Mouse (Mus musculus) lung, postnatal 10 days (tissue): ENCODE data around the gene Ppm1a.

Experiments
- DNase-seq: peaks from one replicate; pipeline ENCODE4 v3.0.0; 2021

Gene Ppm1a

GRCm38 (mm10) chr12:72757086-72757485 is at the start of gene Ppm1a:
Gene Ppm1a (plus strand): TSS chr12:72757455.
- DNase-seq: no peak

DNA sequence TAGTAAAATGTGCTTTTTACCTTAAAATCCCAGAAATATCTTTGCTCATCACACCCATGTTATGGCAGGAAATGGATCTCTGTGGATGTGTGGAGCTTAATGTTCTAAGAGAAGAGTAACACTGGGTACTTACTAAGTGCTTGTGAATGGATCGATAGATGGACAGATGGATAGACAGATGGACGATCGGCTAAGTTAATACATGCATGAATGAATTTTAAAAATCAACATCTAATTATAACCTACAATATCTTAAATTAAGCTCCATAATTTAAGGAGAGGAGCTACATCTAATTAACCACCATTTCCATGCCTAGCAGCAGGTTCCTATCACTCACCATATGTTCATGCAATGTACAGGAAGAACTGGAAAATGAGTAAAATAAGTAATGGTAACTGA is 47.3 kb upstream of the Ppm1a start:
- DNase-seq: no peak

- no peak for DNase-seq
Observed at GRCm38 (mm10) chr12:72714896-72715295, 42.4 kb upstream of the Ppm1a start.

GRCm38 (mm10) chr12:72715846-72716245 is 41.4 kb upstream of the Ppm1a start:
- DNase-seq: no peak

- no peak for DNase-seq
Observed at GRCm38 (mm10) chr12:72719046-72719445, 38.2 kb upstream of the Ppm1a start.

DNA sequence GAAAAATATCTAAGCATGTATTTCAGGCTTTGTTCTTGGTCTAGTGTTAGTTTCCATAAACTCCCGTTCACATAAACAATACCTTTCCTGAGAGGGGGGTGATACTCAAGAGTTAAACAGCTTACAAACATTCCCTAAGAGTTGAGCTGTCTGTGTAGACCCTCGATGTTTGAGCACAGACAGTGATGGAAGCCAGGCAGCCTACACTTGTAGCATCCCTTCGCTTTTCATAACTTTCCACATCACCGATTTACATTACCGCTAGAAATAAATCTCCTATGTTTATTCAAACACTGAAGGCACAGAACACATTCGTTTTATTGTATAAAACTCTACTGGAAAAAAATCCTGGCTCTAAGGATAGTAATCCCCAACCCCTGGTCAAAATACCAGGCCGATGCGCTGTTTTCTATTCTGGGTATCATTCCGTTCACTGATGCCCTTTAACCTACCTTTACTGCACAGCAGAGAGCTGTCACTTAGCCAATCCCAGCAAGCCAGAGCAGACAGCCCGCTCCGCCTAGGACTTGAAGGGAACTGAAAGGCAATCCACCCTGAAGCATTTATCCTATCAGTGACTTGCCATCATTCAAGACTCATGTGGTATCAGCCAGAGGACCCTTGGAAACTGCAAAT is 37.7 kb upstream of the Ppm1a start:
- no peak for DNase-seq

DNA sequence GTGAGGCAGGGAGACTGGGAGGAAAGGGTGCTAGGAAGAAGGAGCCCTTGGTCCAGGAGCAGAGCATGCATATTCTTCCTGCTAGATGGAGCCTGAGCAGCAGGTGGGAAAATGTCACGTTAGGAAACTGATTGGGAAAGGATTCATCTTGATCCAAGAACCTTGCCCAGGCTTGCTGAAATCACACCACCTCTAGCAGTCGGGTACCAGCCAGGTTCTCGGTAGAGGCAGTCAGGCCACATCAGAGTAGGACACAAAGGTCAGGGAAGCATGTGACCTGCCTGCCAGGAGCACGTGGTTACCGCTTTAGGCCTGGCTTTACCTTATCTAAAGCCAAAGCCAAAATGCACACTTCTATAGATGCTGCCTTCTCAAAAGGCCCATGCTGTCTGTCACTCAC is 35.5 kb upstream of the Ppm1a start:
- no peak for DNase-seq

DNA sequence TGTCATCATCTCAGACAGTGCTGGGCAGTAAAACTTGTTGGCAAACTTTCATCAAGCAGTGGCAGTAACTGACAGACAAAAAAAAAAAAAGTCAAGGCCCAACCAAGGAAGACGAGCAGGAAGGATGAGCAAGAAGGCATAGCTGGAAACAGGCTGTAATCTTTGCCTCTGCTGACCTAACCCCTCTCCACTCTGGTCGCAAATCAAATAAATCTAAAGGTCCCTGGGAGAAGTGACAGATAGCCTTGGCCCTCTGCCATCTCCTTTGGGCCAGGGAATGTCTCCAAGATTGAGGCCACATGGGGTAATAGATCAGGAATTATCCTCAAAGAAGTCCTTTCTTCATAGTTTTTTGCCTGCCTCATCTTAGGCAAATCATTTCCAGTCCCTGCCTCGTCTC is 33.3 kb upstream of the Ppm1a start:
- DNase-seq: peak; percentile 45

DNA sequence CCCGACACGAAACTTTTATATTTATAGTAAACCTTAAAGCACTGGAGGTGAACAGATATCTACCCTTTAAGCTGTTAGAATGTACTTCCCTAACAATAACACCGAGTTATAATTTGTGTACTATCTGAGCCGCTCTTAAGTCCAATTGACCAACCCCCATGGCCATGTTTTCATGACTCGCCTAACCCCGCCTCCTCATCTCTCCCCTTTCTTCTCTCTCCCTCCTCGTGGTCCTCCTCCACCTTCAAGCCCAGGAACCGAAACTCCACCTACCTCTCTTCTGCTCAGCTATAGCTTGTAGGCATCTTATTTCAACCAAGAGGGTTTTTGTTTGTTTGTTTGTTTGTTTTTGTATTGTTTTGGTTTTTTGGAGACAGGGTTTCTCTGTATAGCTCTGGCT is 30.2 kb upstream of the Ppm1a start:
- DNase-seq: no peak

DNA sequence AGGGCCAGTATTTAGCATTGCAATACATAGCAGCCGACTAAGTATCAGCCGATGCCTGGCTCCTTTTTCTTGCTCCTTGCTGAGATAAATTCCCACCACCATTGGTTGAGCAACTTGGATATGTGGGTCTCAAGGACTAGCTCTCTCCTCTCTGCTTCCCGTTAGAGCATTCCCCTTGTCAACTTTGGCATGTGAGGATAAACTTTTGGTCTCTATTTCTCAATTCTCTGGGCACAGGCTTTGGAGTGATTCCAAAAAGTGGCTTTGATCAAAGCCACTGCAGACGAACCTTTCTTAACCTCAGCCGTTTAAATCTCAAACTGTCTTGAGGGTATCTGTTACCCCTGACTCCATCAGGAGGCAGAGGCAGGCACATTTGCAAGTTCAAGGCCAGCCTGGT is 29.6 kb upstream of the Ppm1a start:
- no peak for DNase-seq

GRCm38 (mm10) chr12:72734112-72734511 is 23.1 kb upstream of the Ppm1a start:
- no peak for DNase-seq

DNA sequence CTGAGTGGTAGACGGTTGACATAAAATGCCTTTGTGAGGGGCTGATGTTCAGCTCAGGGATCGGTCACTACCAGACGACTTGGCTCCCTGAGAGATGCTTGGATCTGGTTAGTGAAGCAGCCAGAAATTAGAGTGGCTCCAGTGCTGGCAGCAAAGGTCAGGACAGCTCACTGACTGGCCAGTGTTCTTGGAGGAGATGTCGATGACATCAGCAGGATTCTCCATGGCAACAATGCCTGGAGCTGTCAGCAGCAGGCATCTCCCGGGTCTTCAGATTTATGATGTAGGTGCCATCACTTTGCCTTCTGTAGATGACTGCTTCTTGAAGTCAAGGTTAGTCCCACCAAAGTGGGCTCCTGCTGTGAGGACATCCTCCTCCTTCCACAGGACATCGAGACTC is 16.1 kb upstream of the Ppm1a start:
- peak; percentile 29 for DNase-seq

DNA sequence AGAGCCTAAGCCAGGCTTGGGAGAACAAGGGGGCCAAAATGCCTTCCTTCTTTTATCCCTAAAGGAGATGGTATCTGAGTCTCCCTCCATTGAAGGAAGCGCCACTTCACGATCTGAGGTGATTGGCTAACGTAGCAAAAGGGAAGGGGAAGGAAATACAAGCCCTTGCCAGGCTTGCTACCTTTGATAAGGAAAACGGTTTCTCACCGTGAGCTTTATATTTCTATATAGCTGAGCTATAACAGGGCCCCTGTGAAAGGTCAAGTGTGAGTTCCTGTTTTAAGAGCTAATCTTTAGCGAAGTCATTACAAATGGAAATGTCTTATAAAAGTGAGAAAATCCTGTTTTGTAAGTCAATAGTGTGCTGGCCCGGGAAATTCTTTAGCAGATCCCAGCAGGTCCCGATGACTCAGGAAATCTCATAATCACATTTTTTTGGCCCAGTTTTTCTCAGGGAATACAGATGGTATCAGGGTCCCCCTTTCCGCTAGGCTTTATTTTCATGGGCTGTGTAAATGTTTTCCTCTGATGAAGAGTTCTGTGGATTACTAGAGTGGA is 12.4 kb upstream of the Ppm1a start:
- no peak for DNase-seq

GRCm38 (mm10) chr12:72745486-72745885 is 11.8 kb upstream of the Ppm1a start:
- no peak for DNase-seq

- DNase-seq: no peak
Observed at GRCm38 (mm10) chr12:72748341-72748740, 8.9 kb upstream of the Ppm1a start.

DNA sequence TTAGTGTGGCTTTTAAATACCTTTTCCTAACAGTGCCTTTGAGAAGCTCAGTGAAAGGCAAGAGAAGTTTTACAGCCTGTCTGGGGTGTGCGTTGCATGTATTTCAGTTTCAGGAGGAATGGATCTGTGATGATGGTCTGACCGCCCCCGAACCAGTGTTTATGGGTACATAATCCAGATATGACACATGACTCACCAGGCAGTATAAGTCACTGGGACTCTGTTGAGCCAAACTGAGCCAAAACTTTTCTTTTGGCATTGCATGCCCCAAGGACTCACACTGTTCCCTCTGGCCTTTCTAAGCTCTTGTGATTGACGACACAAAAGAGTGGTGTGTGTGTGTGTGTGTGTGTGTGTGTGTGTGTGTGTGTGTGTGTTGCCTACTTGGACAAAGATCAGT is 8.4 kb upstream of the Ppm1a start:
- no peak for DNase-seq

GRCm38 (mm10) chr12:72749500-72749899 is 7.8 kb upstream of the Ppm1a start:
- DNase-seq: no peak

- no peak for DNase-seq
Observed at GRCm38 (mm10) chr12:72750016-72750415, 7.2 kb upstream of the Ppm1a start.

- DNase-seq: no peak
Observed at GRCm38 (mm10) chr12:72750606-72751005, 6.6 kb upstream of the Ppm1a start.

- no peak for DNase-seq
Observed at GRCm38 (mm10) chr12:72757596-72757995, 341 bp downstream of the Ppm1a start.

GRCm38 (mm10) chr12:72759956-72760355 is 2.7 kb downstream of the Ppm1a start:
- no peak for DNase-seq

GRCm38 (mm10) chr12:72760376-72761229 is 3.3 kb downstream of the Ppm1a start:
- DNase-seq: peak; percentile 95

DNA sequence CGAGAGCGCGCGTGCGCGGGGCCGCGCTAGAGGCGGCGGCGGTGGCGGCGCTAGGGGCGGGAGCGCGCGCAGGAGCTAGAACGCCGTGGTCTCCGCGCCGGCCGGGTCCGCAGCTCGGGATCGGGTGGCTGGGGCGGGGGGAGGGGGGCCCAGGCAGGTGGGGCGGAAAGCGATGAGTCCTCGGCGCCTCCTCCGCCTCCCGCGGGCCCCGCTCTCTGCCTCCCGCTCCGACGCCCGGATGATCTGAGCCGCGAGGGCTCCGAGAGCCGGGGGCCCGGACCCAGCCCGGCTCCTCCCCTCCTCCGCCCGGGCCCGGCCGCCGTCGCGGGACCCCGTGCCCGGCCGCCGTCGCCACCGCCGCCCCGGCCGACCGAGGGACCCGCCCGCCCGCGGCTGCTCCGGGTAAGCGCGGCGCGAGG is 4.0 kb downstream of the Ppm1a start:
- no peak for DNase-seq

- DNase-seq: peak; percentile 80
Observed at GRCm38 (mm10) chr12:72761649-72762261, 4.5 kb downstream of the Ppm1a start.
